Mouse (Mus musculus): ENCODE measurements at regions not wholly inside any gene's neighbourhood (a gene's known extent, or its start where the extent isn't known, plus 50 kb on each side); places are given as distances from the start of the nearest gene placed in this dataset.

- in situ Hi-C loops (cut with MboI; ENCODE audit: low pct_unique_long_range_greater_than_20kb in 1 of 2, low sequenced_read_pairs in 2 of 2, unreplicated experiment in 1 of 2) = loop anchor here in 1 of 2 experiments (25.0 kb wide), 1 partner anchor 285 kb away; the partner anchor contains the start of genes Fndc8 and Rad51d
These were observed 161.9 kb downstream of the Cct6b start for GRCm38 (mm10) chr11:82602250-82602649.

GRCm38 (mm10) chr11:82600151-82600550 lies 164.0 kb downstream of the Cct6b start:
- in situ Hi-C loops (cut with MboI; ENCODE audit: low pct_unique_long_range_greater_than_20kb in 1 of 2, low sequenced_read_pairs in 2 of 2, unreplicated experiment in 1 of 2) = loop anchor here in 1 of 2 experiments (25.0 kb wide), 1 partner anchor 287 kb away; the partner anchor contains the start of genes Fndc8 and Rad51d

- in situ Hi-C loops (cut with MboI; ENCODE audit: low pct_unique_long_range_greater_than_20kb in 1 of 2, low sequenced_read_pairs in 2 of 2, unreplicated experiment in 1 of 2) = no loop called here
These were observed 166.4 kb downstream of the Cct6b start for GRCm38 (mm10) chr11:82597757-82598156.

- in situ Hi-C loops (cut with MboI; ENCODE audit: low pct_unique_long_range_greater_than_20kb in 1 of 2, low sequenced_read_pairs in 2 of 2, unreplicated experiment in 1 of 2) = no loop called here
These were observed 167.3 kb downstream of the Cct6b start for GRCm38 (mm10) chr11:82596801-82597200.

- in situ Hi-C loops (cut with MboI; ENCODE audit: low pct_unique_long_range_greater_than_20kb in 1 of 2, low sequenced_read_pairs in 2 of 2, unreplicated experiment in 1 of 2) = no loop called here
These were observed 174.4 kb downstream of the Cct6b start for GRCm38 (mm10) chr11:82589761-82590160.

GRCm38 (mm10) chr11:82588744-82589143 lies 175.4 kb downstream of the Cct6b start:
- in situ Hi-C loops (cut with MboI; ENCODE audit: low pct_unique_long_range_greater_than_20kb in 1 of 2, low sequenced_read_pairs in 2 of 2, unreplicated experiment in 1 of 2) = no loop called here

- in situ Hi-C loops (cut with MboI; ENCODE audit: low pct_unique_long_range_greater_than_20kb in 1 of 2, low sequenced_read_pairs in 2 of 2, unreplicated experiment in 1 of 2) = no loop called here
These were observed 184.2 kb downstream of the Cct6b start for GRCm38 (mm10) chr11:82579841-82580415.

- in situ Hi-C loops (cut with MboI; ENCODE audit: low pct_unique_long_range_greater_than_20kb in 1 of 2, low sequenced_read_pairs in 2 of 2, unreplicated experiment in 1 of 2) = no loop called here
These were observed 187.3 kb downstream of the Tmem132e start for GRCm38 (mm10) chr11:82576019-82576418.

- in situ Hi-C loops (cut with MboI; ENCODE audit: low pct_unique_long_range_greater_than_20kb in 1 of 2, low sequenced_read_pairs in 2 of 2, unreplicated experiment in 1 of 2) = no loop called here
These were observed 184.4 kb downstream of the Tmem132e start for GRCm38 (mm10) chr11:82573126-82573525.

GRCm38 (mm10) chr11:82571525-82571924 lies 182.8 kb downstream of the Tmem132e start:
- in situ Hi-C loops (cut with MboI; ENCODE audit: low pct_unique_long_range_greater_than_20kb in 1 of 2, low sequenced_read_pairs in 2 of 2, unreplicated experiment in 1 of 2) = no loop called here

GRCm38 (mm10) chr11:82569819-82570218 lies 181.1 kb downstream of the Tmem132e start:
- in situ Hi-C loops (cut with MboI; ENCODE audit: low pct_unique_long_range_greater_than_20kb in 1 of 2, low sequenced_read_pairs in 2 of 2, unreplicated experiment in 1 of 2) = no loop called here

GRCm38 (mm10) chr11:82568219-82568676 lies 179.5 kb downstream of the Tmem132e start:
- in situ Hi-C loops (cut with MboI; ENCODE audit: low pct_unique_long_range_greater_than_20kb in 1 of 2, low sequenced_read_pairs in 2 of 2, unreplicated experiment in 1 of 2) = no loop called here

GRCm38 (mm10) chr11:82567014-82567685 lies 178.4 kb downstream of the Tmem132e start:
- in situ Hi-C loops (cut with MboI; ENCODE audit: low pct_unique_long_range_greater_than_20kb in 1 of 2, low sequenced_read_pairs in 2 of 2, unreplicated experiment in 1 of 2) = no loop called here

GRCm38 (mm10) chr11:82566092-82566491 lies 177.4 kb downstream of the Tmem132e start:
- in situ Hi-C loops (cut with MboI; ENCODE audit: low pct_unique_long_range_greater_than_20kb in 1 of 2, low sequenced_read_pairs in 2 of 2, unreplicated experiment in 1 of 2) = no loop called here

- in situ Hi-C loops (cut with MboI; ENCODE audit: low pct_unique_long_range_greater_than_20kb in 1 of 2, low sequenced_read_pairs in 2 of 2, unreplicated experiment in 1 of 2) = no loop called here
These were observed 175.5 kb downstream of the Tmem132e start for GRCm38 (mm10) chr11:82564181-82564580.

- in situ Hi-C loops (cut with MboI; ENCODE audit: low pct_unique_long_range_greater_than_20kb in 1 of 2, low sequenced_read_pairs in 2 of 2, unreplicated experiment in 1 of 2) = no loop called here
These were observed 153.3 kb downstream of the Tmem132e start for GRCm38 (mm10) chr11:82542028-82542427.

- in situ Hi-C loops (cut with MboI; ENCODE audit: low pct_unique_long_range_greater_than_20kb in 1 of 2, low sequenced_read_pairs in 2 of 2, unreplicated experiment in 1 of 2) = no loop called here
These were observed 152.7 kb downstream of the Tmem132e start for GRCm38 (mm10) chr11:82541376-82541775.

- in situ Hi-C loops (cut with MboI; ENCODE audit: low pct_unique_long_range_greater_than_20kb in 1 of 2, low sequenced_read_pairs in 2 of 2, unreplicated experiment in 1 of 2) = no loop called here
These were observed 149.2 kb downstream of the Tmem132e start for GRCm38 (mm10) chr11:82537931-82538330.

- in situ Hi-C loops (cut with MboI; ENCODE audit: low pct_unique_long_range_greater_than_20kb in 1 of 2, low sequenced_read_pairs in 2 of 2, unreplicated experiment in 1 of 2) = no loop called here
These were observed 134.6 kb downstream of the Tmem132e start for GRCm38 (mm10) chr11:82523200-82523802.

GRCm38 (mm10) chr11:82521383-82521782 lies 132.7 kb downstream of the Tmem132e start:
- in situ Hi-C loops (cut with MboI; ENCODE audit: low pct_unique_long_range_greater_than_20kb in 1 of 2, low sequenced_read_pairs in 2 of 2, unreplicated experiment in 1 of 2) = no loop called here

Data from mouse embryonic stem cell (cell line).